Mouse (Mus musculus) cerebellum, postnatal 14 days (tissue): ENCODE measurements around the gene Gm29735.
A peak's percentile ranks its signal among the peaks of the same experiment; 100 is the strongest.
"Not testable (repeated sequence)": the region's sequence is repeated elsewhere in the genome, so short reads cannot be mapped to it uniquely, and the experiment has no call there.

Experiments
- DNase-seq, 2 experiments: peaks; one replicate each; pipeline ENCODE4 v3.0.0; 2021; ENCODE audit warnings: mixed read lengths in 2 of 2

Gene Gm29735

GRCm38 (mm10) chr7:142157013-142157412, at the start of gene Gm29735:
Gm29735 (minus strand) TSS chr7:142157113.
- DNase-seq, result not testable (repeated sequence)

DNA sequence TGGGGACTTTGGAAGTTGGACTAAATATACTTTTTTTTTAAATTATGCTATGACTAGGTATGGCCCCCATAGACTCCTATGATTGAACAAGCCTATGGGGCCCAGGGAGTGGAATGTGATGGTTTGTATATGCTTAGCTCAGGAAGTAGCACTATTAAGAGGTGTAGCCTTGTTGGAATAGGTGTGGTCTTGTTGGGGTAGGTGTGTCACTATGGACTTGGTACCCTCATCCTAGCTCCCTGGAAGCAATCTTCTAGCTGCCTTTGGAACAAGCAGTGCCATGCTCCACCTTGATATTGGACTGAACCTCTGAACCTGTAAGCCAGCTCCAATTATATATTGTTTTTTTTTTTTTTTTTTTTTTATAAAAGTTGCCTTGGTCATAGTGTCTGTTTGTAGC, 48.6 kb upstream of the Gm29735 start:
- DNase-seq, result no peak

DNA sequence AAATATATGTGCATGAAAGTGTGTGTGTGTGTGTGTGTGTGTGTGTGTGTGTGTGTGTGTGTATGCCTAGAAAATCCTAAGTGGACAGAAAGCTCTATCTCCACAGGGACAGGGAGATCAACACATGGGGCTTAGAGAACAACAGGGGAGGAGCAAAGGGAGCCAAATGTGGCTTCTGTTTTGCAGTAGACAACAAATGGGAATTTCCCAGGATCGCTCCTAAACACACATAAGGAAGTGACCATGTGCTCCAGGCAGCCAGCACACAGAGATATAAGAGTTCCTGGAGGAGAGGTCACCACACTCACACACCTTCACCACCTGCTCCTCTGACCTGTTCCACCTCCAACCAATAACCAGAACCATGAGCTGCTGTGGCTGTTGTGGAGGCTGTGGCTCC, 44.2 kb upstream of the Gm29735 start, which contains the start of gene Krtap5-3:
Krtap5-3 (plus strand) TSS at position 301 of the 400 bp plus-strand sequence.
- no peak for DNase-seq

GRCm38 (mm10) chr7:142198748-142199147, 41.8 kb upstream of the Gm29735 start:
- DNase-seq, result no peak

GRCm38 (mm10) chr7:142190289-142190688, 33.4 kb upstream of the Gm29735 start, which contains the start of gene Gm10153:
Gm10153 (minus strand) TSS chr7:142190389.
- DNase-seq, result no peak

DNA sequence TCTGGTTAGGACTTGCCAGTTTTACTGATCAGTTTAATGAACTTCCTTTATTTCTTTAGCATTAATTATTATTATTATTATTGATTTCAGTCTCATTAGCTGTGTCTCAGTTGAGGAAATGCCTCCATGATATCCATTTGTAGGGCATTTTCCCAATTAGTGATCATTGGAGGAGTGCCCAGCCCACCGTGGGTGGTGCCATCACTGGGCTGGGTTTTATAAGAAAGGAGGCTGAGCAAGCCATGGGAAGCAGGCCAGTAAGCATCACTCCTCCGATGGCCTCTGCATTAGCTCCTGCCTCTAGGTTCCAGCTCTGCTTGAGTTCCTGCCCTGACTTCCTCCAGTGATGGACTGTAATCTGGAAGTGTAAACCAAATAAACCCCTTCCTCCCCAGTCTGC, 31.2 kb upstream of the Gm29735 start:
- DNase-seq, result peak; percentile 7 to 14

GRCm38 (mm10) chr7:142181021-142181420, 24.1 kb upstream of the Gm29735 start:
- DNase-seq, result peak; percentile 50 to 52

- no peak for DNase-seq
Observed at GRCm38 (mm10) chr7:142178685-142179084, 21.8 kb upstream of the Gm29735 start.

GRCm38 (mm10) chr7:142175905-142176304, 19.0 kb upstream of the Gm29735 start, which contains the start of gene Krtap5-2:
Krtap5-2 (minus strand) TSS chr7:142176005.
- DNase-seq, result not testable (repeated sequence)

GRCm38 (mm10) chr7:142169836-142170235, 12.9 kb upstream of the Gm29735 start:
- DNase-seq, result peak in 1 of 2 experiments; percentile 7

DNA sequence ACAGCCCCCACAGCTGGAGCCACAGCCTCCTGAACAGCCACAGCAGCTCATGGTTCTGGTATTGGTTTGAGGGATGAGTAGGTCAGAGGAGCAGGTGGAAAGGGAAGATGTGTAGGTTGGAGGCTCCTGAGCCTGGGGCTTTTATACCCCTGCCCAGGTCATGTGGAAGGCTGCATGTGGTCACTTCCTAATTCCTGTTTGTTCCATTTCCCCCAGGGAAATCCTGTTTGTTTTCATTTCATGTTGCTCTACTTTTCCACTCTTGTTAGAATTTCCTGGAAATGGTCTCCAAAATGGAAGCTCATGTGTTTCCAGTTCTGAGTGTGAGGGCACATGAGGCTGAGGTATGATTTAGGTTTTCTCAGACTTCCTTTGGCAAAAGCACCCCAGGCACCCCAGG, 8.7 kb upstream of the Gm29735 start, which contains the start of gene Gm4553:
Gm4553 (minus strand) TSS at position 101 of the 400 bp plus-strand sequence.
- DNase-seq, result not testable (repeated sequence)

DNA sequence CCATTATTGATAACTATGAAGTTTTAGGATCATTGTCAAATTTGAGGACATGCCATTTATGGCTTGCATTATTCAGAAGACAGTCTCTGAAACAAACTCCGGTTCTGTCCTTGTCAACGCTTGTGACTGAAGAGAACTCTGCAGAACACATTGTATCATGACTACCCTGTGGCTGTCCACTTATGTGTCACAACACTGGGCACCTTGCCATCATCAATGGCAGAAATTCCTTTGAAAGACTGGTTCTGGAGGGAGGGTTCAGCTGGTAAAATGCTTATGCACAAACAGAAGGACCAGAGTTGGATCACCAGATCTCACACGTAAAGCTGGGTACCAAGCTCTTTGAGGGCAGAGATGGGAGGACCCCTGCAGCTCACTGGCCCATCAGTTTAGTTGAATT, 2.5 kb upstream of the Gm29735 start:
- no peak for DNase-seq

DNA sequence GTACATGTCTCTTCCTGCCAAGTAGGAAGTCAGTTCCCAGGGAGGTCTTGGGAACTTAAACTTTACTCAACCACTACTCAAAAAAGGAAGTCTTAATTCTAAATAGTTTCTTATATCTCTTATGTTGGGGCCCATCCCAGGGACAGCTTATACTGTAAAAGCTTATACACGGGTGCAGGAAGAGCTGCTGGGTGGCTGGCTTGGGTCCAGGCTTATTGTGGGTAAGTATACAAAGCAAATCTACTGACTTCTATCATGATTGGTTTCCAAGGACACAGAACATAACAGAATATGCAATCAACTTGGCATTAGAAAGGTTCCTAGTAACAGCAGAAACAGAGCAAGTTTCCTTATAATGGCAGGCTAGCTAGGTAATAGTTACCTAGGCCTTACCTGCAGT, 1.6 kb downstream of the Gm29735 start:
- DNase-seq, result no peak

DNA sequence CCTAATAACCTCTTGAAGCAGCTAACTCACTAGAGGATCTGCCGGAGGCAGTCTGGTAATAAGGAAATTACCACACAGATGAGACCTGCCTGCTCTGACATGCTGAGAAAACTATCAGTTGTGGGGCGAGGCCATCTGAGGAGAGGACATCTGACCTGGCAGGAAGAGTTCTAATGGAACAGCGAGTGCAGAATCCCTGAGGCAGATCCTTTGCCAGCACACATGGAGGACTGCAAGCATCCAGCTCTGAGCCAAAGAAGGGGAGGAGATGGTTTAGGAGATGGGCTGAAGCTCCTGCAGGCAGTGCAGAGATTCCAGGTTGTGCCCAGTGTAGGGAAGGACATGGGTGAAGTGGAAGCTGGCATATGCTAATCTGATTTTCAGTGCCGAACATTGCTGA, 4.7 kb downstream of the Gm29735 start:
- peak; percentile 36 to 50 for DNase-seq

- no peak for DNase-seq
Observed at GRCm38 (mm10) chr7:142148633-142149032, 8.3 kb downstream of the Gm29735 start.

DNA sequence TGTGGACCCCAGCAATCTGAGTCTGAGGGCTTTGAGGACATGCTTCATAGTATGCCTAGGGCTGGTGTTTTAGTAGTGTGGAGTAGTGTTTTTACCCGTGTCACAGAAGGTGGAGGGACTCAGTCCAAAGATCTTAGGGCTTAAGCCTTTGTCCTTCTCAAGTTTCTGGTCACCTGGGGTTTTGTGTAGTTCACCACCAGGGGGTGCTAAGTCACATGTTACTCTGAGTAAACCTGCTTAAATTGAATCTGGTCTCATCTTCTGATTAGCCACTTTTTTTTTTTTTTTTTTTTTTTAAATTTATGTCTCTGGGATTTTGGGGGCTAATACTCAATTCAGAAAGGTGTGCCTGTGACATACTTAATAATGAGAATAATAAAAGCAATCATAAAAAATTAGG, 10.9 kb downstream of the Gm29735 start:
- DNase-seq, result peak; percentile 71 to 79

DNA sequence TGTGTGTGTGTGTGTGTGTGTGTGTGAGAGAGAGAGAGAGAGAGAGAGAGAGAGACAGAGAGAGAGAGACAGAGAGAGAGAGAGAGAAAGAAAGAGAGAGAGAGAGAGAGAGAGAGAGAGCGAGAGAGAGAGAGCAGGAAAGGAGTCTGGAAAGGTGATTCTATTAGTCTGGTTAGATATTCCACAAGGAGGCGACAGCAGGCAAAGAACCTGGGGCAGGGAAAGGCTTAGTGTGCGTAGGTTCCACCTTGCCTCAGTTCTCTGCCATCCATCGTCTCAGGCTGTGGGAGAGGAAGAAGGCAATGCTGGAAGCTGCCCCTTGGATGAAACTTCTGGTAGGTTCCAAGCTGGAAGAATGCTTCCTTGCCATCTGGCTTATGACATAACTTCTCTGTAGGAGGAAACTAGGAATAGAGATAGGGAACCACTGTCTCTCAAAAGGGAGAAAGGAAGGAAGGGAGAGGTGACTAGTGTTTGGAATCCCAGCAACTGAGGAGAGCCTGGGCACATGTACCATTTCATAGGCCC, 11.4 kb downstream of the Gm29735 start:
- no peak for DNase-seq

DNA sequence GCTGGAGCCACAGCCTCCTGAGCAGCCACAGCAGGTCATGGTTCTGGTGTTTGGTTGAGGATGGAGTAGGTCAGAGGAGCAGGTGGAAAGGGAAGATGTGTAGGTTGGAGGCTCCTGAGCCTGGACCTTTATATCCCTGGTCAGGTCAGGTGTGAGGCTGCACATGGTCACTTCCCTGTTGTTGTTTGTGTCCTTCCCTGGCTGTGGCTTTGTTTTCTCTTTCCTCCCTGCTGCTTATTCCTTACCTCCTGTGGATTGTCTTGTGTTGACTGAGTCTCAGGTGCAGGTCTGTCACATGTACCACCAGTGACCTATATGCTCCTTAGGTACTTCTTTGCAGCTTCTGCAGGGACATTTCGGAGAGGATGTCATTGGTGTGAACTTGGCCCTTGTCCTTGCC, 12.4 kb downstream of the Gm29735 start, which contains the start of gene Gm45337:
Gm45337 (minus strand) TSS at position 101 of the 400 bp plus-strand sequence.
- no peak for DNase-seq

GRCm38 (mm10) chr7:142143506-142144010, 13.4 kb downstream of the Gm29735 start:
- DNase-seq, result not testable (repeated sequence)

DNA sequence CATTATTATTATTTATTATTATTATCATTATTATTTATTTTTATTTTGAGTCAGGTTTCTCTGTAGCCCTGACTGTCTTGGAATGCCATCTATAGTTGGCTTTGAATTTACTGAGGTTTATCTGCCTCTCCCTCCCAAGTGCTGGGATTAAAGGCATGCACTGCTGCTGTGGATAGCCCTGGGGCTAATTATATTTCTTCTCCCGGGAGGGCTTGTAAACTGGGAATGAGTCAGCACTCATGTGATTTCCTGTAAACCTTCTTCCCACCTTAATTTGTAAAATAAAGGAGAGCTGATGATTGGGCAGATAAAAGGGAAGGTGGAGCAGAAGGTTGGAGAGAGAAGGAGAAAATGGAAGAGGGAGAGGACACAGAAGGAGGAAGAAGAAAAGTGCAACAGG, 16.2 kb downstream of the Gm29735 start:
- no peak for DNase-seq

DNA sequence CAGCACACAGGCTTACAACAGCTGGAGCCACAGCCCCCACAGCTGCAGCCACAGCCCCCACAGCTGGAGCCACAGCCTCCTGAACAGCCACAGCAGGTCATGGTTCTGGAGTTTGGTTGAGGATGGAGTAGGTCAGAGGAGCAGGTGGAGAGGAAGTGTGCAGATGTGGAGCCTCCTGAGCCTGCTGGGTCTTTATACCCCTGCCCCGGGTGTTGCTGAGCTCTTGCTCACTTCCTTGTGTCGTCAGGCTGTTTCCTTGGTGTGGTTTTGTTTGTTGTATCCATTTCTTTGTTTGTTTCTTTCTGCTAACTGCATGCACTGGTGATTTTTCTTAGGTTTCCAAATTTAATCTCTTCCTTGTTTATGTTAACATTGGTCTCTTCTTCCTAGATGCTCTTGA, 21.0 kb downstream of the Gm29735 start, which contains the start of gene Gm39115:
Gm39115 (minus strand) TSS at position 101 of the 400 bp plus-strand sequence.
- DNase-seq, result not testable (repeated sequence)

- DNase-seq, result peak; percentile 52 to 65
Observed at GRCm38 (mm10) chr7:142134206-142134995, 22.5 kb downstream of the Gm29735 start.

DNA sequence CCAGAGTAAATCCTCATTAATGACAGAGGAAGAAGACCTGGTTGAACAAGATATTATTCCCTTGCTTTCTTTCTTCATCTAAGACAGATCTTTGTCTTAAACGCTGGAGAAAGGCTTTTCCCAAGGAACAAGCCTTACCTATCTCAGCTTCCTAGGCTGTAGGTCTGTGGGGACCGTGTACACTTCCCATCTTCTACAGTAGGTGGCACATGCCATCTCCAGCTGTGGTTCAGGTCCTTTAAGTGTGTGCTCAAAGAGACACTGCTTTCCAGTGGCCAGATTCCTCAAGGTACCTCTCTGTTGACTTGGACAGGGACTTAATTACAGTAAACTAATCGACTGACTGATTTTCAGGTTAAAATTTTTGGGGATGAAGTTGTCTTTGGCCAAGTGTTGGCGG, 28.1 kb downstream of the Gm29735 start:
- DNase-seq, result no peak

GRCm38 (mm10) chr7:142120629-142121028, 36.3 kb downstream of the Gm29735 start, which contains the start of gene Gm45618:
Gm45618 (minus strand) TSS chr7:142120729.
- DNase-seq, result not testable (repeated sequence)
